Mouse (Mus musculus) brain, embryonic 18.5 days (tissue): ENCODE results near the gene Mtmr14.
A peak's percentile ranks its signal among the peaks of the same experiment; 100 is the strongest.

Experiments used
- DNase-seq: peaks from one replicate; pipeline ENCODE4 v3.0.0-alpha.2; 2012; ENCODE audit warnings: low read depth, low spot score

Mtmr14 gene

DNA sequence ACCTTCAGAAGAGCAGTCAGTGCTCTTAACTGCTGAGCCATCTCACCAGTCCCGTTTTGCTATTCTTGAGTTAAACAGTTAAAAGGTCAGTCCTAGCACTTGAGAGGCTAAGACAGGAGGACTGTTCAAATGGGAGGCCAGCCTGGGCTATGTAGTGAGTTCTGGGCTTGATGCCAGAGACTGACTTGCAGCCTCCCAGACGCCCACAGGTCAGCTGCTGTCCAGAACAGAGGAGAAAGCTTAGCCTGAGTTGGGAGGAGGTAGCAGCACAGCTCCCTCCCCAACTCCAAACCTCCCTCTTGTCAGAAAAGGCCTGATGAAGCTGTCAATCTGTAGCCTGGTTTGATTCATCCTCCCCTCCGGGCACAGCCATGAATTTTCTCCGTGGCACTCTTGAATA lies 39.2 kb downstream of the Mtmr14 start:
- no peak for DNase-seq

DNA sequence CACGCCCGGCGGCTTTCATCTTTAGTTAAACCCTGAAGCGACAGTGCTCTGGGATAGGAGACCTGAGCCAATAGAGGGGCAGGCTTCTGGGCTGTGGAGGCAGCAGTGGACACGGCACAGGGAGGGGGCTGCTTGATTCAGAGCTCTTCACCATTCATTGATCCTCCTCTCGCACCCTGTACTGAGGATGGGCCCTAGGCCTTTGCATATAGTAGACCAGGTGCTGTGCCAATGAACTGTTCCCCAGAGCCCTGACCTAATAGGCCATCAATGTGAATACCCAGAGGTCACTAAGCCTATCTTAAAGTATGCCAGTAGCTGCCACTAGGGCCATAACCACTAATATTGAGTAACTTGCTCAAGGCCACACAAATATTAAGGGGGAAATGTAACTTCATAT lies 44.0 kb downstream of the Mtmr14 start:
- no peak for DNase-seq

DNA sequence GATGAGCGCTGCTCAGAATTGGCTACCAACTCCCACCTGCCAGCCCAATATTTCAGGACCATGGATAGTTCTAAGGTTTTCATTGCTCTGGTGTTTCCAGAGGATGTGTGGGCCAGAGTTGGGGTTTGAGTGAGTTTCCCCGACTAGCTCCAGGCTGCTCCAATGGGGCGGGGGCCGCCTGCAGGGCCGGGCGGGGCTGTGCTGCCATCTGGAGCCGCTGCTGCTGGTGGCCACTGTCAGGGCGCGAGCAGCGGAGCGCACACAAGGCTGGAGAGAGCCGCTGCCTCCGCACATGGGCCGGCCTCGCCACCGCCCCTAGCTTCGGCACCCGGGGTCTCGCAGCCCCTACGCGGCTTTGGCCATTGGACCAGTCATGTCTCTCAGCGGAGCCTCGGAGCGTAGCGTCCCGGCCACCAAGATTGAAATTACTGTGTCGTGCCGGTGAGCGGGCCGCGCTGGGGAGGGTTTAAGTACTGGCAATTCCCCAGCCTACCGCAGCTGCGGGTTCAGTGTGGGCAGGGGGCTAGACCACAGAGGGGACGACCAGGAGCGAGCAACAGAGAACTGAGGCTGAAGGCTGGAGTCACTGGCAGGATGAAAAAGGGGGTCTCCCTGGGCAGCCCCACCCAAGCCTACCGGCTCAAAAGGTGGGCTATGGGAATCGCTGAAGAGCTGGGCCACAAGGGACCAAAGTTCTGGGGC lies 44.6 kb downstream of the Mtmr14 start, which contains the start of gene Cpne9:
Gene Cpne9 (plus strand): TSS at position 207 of the 702 bp plus-strand sequence.
- no peak for DNase-seq

DNA sequence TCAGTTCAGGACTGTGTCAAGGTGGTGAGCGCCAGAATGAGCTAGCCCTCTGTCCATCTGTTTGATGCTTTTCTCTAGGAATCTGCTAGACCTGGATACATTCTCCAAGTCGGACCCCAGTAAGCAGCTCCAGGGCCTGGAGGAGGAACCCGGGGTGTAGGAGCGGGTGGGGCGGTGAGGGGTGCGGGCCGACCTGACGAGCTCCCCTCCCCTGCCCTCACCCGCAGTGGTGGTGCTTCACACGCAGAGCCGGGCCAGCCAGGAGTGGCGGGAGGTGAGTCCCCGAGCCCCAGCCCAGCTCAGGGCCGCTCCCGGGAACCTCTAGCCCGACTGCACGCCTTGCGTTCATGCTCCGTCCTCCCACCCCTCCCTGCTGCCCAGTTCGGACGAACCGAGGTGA lies 45.3 kb downstream of the Mtmr14 start:
- no peak for DNase-seq

DNA sequence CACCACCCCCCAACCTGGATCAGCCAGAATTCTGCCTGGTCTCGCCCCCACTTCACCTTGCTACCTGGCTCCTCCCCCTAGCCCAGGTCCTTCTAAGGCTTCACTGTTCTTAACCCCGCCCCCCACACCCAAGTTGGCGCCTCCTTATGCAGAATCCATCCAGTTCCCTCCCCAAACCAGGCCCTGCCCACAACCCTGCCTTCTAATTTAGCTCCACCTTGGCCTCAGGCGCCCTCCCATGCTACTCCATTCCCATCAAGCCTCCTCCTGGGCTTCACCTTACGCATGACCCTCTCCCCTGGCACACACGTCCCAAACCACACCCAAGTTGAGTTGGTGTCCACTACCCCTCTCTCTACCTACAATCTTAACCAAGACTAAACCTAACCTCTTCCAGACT lies 45.9 kb downstream of the Mtmr14 start:
- DNase-seq = no peak

DNA sequence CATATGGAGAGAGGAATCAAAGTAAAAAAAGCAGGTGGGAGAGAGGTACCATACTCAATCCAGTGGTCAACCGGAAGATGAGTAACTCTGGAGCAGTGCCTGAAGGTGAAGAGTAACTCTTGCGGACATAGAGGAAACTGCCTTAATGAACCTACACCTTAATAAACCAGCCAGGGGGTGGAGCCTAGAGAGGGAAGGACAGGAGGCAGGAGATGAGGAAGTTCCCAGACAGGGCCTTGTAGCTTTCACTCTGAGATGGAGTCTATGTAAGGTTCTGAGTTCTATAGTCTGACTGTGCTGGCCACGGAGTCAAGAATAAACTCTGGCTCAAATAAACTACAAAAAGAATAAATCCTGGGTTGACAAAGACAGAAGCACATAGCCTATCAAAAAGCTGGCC lies 47.3 kb downstream of the Mtmr14 start:
- DNase-seq = no peak

DNA sequence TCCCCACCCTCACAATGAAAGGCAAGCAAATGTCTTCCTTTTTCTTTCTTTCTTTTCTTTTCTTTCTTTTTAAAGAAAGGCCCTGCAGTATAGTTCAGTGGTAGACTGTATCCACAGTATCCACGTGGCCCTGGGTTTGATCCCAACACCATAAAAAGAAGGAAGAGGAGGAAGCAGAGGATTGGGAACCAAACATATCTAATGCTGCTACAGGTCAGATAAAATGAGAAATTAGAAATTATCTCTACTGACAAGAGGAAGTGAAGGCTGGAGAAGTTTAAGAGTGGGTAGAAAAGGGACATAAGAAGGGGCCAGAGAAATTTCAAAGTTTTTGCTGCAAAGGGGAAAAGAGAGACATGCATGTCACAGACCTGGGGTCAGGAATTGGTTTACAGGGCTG lies 48.7 kb downstream of the Mtmr14 start:
- DNase-seq = no peak

DNA sequence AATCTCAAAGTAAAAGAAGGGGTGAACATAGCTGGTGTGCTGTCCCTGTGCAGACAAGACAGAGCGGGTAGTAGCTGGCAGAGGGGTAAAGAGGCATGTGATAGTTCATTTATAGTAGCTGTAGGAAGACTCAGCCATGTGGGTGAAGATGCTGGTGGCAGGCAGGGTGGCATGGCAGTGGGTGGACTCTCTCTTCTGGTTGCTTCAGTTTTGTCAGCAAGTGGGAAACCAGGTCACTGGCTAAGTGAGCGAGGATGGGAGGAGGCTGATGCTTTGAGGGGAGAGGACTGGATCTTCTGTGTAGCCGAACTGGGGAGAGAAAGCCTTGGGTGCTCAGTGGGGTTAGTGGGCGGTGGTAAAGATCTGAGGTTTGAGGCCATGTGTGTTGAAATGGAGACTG lies 49.6 kb downstream of the Mtmr14 start:
- DNase-seq = no peak

DNA sequence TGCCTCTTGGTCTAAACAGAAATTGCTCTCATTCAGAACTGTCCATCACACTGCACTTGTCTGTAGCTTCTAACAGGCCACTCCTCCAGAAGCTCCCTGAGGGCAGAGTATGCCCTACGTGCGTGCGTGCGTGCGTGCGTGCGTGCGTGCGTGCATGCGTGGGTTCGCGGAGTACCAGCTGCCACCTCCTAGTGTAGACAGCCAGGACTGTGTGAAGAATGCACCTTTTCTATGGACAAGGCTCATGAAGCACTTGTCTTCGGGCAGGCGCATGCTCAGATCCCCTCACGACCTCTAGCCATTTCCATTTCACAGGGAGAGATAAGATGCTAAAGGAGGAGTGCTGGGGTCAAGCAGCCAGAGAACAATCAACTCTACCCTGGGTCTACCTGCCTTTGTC lies 51.7 kb downstream of the Mtmr14 start:
- no peak for DNase-seq

DNA sequence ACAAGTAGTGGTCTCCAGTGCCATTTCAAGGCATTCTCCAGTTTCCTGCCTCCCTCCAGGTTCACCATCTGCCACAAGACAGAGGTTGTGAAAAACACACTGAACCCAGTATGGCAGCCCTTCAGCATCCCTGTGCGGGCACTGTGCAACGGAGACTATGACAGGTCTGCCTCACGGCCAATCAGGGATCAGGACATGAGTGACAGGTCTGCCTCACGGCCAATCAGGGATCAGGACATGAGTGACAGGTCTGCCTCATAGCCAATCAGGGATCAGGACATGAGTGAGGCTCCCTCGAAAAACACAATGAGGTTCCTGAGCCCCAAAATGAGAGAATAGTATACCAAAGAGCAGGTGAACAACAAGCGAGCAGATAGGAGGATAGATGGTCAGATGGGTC lies 52.7 kb downstream of the Mtmr14 start:
- no peak for DNase-seq

DNA sequence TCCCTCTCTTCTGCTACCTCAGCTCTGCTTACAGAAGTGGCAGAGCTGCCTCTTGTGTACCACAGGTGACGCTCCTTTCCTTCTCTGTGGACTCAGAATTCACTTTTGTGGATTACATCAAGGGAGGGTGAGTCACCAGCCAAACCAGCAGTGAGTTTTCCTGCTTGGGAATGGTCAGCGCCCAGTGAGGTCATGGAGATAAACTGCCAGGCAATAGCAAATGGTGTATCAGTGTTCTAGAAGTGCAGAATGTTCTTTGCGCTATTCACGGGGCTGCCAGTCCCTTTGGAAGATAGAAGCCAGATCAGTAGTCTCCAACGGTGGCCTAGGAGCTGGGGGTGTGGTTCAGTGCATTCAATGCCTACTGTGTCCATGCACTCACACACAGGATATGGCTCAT lies 55.3 kb downstream of the Mtmr14 start:
- DNase-seq = no peak

DNA sequence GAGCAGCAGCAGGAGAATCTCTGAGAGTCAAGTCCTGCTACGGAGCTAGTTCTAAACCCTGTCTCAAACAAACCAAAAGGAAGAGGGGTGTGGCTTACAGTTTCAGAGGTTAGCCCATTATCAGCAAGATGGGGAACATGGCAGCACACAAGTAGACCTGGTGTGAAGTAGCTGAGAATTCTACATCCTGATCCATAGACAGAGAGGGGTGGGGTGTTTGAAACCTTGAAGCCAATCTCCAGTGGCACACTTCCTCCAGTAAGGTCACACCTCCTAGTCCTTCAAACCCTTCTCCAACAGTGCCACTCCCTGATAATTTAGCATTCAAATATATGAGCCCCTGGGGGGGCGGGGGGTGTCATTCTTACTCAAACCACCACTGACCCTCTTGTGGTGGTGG lies 58.4 kb downstream of the Mtmr14 start:
- DNase-seq = no peak

DNA sequence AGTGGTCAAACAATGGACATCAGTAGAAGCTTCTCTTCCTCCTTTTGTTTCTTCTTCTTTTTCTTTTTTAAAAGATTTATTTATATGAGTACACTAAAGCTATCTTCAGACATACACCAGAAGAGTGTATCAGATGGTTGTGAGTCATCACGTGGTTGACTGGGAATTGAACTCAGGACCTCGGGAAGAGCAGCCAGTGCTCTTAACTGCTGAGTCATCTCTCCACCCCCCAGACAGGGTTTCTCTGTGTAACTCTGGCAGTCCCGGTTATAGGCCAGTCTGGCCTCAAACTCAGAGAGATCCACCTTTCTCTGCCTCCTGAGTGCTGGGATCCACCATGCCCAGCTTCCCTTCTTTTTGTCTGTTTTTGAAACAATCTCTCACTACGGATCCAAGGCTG lies 59.0 kb downstream of the Mtmr14 start:
- DNase-seq = no peak

DNA sequence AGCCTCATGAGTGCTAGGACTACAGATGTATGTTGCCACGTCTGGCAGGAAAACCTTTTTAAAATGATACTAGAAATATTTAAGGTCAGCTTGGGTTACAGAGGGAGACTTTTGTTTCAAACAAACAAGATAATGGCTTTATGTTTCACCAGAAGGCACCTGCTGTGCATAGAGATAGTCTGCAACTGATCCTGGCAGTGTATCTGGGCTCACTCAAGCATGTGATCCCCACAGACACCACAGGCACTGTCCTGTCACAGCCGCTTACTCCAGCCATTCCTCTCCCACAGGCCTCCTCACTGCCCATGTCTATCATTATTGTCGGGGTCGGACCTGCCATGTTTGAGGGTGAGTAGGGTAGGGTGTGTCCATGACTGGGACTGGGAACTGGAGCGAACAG lies 63.7 kb downstream of the Mtmr14 start:
- DNase-seq = no peak

DNA sequence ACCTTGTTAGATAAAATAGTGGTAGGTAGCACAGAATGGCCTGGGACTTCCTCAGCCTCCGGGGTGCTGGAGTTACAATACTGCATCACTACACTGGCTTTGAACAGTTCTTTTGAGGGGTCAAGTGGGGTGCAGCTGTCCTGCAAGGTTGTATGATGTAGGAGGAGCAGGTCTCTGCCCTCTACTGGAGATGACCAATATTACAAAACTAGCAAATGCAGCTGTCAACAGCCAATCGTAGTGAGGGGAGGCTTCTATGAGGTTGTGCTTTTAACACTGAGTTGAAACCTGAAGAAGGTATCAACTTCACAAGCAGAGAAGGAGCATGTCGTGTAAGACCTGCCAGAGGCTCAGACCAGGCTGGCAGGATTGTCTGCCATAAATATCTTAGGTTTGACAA lies 64.6 kb downstream of the Mtmr14 start:
- DNase-seq = no peak

DNA sequence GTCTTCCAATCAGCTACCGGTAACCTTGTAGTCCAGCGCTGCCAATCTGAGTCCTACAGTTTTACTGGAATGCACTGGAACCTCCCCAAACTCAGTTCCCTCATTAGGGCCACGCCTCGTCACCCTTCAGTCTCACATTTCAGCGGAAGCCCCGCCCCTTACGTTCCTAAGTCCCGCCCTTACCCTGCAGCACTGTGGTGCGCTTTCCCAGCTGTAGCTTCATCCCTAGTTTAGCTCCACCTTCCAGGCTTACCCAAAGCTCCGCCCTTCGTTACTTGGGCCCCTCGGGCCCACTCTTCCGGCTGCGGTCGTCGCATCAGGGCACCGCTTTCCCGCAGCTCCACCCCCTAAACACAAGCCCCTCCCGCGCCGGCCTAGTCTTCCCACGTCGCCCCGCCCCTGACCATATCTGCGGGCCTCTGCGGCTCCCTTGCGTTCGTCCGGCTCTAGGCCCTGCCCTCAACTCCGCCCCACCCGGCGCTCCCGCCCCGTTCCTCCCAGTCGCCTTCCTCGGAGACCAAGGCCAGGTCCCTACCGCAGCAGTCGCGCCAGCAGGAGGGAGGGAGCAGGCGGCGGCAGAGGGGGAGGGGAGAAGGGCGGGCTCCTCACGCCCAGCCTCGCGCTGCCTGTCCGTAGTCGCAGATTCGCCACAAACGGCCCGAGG lies 68.8 kb downstream of the Mtmr14 start:
- DNase-seq = peak; percentile 96

DNA sequence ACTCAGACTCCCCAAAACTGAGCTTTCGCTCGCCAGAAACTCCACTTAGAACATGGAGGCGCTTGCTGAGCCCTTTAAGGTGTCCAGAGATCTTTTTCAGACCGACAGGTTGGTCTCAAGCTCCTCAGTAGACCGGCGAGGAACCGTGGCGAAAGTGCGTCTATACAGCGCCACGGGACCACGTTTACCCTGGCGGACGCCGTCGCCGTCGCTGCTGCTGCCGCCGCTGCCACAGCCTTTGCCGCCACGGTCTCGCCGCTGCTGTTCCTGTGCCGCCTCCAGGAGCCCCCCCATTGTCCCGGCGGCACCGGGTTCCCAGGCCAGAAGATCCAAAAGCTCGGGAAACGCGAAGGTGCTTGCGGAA lies 69.3 kb downstream of the Mtmr14 start, which contains the start of gene Brpf1:
Gene Brpf1 (plus strand): TSS at position 152 of the 364 bp plus-strand sequence.
- no peak for DNase-seq

DNA sequence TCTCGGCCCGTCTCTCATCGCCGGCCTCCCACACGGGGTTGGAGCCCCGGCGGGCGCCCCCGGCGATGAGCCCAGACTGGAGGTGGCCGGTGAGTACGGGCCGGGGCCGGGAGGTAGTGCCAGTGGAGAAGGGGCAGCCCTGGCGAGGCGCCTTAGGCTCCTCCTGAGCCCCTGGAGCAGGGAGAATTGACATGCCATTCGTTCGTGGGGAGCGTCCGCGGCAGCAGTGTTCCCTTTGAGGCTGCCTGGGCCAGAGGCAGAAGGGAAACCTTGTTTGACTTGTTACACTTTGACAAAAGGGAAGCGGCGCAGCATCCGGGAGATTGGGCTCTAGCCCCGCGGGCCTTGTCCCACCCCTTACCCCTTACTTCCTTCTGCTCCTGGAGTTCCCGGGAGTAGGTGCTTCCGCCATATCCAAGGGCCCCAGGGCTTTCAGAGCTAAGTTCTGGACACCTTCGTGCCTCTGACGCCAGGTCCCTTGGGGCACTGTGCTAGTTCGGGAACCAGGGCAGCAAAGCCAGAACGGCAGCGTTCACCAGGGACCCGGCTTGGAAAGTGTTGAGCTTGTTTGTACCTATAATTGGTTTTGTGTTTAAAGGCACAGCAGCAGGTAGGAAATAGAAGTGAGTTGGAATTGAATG lies 70.0 kb downstream of the Mtmr14 start:
- DNase-seq = no peak

DNA sequence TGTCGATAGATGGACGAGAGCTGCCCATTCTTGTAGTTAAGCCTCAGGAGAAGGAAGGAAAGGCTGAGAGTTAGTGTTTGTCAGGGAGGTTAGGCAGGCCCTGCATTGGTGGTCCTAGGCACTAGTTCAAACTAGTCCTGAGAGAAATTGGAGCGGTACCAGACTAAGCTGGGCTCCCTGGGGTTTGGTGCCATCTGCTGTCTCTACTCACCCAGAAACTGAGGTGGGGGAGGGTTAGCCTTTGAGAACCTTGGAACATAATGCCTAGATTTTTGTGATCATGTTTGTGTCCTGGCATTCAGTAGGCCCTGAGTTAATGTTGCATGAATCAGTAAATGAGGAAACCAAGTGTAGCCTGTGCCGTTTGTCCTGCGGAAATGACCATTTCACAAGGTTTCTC lies 70.5 kb downstream of the Mtmr14 start:
- no peak for DNase-seq

DNA sequence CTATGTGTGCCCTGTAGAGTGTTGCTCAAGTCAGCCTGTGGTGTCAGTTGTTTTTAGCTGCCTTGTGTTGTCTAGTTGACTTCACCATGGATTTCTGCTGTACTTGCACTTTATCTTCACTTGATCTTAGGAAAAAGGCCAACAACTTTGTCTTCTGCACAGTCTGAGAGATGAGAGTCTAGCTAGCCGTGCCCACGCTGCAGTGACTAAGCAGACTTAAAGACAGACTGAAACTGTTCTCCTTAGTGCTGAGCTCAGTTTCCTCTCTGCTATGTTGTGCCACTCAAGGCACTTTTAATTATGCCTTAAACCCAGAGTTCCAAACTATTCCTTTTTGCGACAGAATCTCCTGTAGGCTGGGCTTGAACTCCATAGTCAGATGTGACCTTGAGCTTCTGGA lies 78.3 kb downstream of the Mtmr14 start:
- DNase-seq = no peak

DNA sequence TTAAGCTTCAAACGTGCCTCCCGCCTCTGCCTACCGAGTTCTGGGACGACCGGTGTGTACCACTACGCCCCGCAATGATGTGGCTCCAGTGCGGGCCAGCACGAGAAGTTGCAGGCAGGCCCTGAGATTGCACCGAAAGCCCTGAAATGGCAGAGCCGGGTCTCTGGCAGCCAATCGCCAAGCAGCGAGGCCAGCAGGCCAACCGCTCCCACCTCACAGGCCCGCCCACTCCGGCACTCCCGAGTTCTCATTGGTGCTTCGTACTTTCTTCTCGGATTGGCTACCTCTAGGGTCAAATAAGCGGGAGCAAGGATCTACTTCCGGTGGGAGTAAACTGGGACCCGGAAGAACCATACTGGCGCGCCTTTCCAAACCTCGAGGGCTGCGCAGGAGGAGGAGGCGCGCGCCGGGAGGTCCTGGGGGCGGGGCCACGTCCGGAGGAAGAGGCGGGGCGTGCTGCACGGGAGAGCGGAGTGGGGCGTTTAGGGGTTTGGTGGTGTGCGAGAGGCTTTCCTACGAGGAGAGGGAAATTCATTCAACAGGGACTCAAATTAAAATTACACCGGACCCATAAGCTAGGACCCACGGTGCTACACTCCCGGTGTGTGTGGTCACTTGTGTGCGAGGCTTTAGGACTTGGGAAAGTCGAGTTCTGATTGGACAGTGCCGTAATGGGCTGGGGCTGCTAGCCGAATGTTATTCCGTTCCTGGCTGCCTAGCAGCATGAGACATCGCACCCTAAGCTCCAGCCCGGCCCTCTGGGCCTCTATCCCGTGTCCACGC lies 89.1 kb downstream of the Mtmr14 start, which contains the start of gene Ogg1:
Gene Ogg1 (plus strand): TSS at position 440 of the 783 bp plus-strand sequence.
- peak; percentile 98 for DNase-seq

DNA sequence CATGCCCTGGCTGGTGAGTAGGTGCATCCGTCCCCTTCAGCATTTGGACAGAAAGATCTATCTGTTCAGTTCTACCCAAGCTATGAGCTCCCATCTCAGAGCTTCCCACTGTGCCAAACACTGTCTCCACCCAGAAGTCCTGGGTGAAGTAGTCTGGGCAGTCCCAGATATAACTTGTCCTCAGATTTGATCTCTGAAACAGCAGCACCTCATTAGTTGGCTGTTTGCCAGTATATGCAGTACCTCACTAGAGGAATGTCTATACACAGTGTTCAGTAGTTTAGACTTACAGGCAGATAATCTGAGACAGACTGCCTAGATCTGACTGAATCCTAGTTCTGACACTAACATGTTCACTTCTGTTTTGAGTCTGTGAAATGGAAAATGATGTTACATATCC lies 91.8 kb downstream of the Mtmr14 start:
- DNase-seq = no peak
